Mouse (Mus musculus) right cerebral cortex, postnatal 14 days (tissue): Measurements from ENCODE around the gene Ccn5.

Experiments
- DNase-seq: peaks from one replicate; pipeline ENCODE4 v3.0.0; 2022

The Ccn5 gene

GRCm38 (mm10) chr2:163820607-163821006, at the start of gene Ccn5:
Ccn5 (plus strand) TSS chr2:163820861.
- peak; percentile 25 for DNase-seq

GRCm38 (mm10) chr2:163776661-163777060, 44.0 kb upstream of the Ccn5 start:
- DNase-seq, result no peak

- DNase-seq, result no peak
These were observed 43.6 kb upstream of the Ccn5 start for GRCm38 (mm10) chr2:163777061-163777460.

GRCm38 (mm10) chr2:163778896-163779295, 41.8 kb upstream of the Ccn5 start:
- no peak for DNase-seq

- DNase-seq, result no peak
These were observed 37.3 kb upstream of the Ccn5 start for GRCm38 (mm10) chr2:163783368-163783767.

GRCm38 (mm10) chr2:163783901-163784300, 36.8 kb upstream of the Ccn5 start:
- no peak for DNase-seq

- DNase-seq, result no peak
These were observed 33.6 kb upstream of the Ccn5 start for GRCm38 (mm10) chr2:163787086-163787485.

GRCm38 (mm10) chr2:163787709-163788108, 33.0 kb upstream of the Ccn5 start:
- no peak for DNase-seq

- DNase-seq, result peak; percentile 71
These were observed 32.2 kb upstream of the Ccn5 start for GRCm38 (mm10) chr2:163788484-163788883.

- DNase-seq, result no peak
These were observed 22.2 kb upstream of the Ccn5 start for GRCm38 (mm10) chr2:163798411-163798810.

GRCm38 (mm10) chr2:163800832-163801231, 19.8 kb upstream of the Ccn5 start:
- peak; percentile 25 for DNase-seq

- no peak for DNase-seq
These were observed 19.3 kb upstream of the Ccn5 start for GRCm38 (mm10) chr2:163801406-163801805.

- DNase-seq, result no peak
These were observed 16.8 kb upstream of the Ccn5 start for GRCm38 (mm10) chr2:163803838-163804237.

GRCm38 (mm10) chr2:163809166-163809565, 11.5 kb upstream of the Ccn5 start:
- DNase-seq, result no peak

- DNase-seq, result no peak
These were observed 11.0 kb upstream of the Ccn5 start for GRCm38 (mm10) chr2:163809704-163810103.

- no peak for DNase-seq
These were observed 7.6 kb upstream of the Ccn5 start for GRCm38 (mm10) chr2:163813077-163813476.

- DNase-seq, result no peak
These were observed 5.8 kb upstream of the Ccn5 start for GRCm38 (mm10) chr2:163814739-163815465.

GRCm38 (mm10) chr2:163823248-163823647, 2.6 kb downstream of the Ccn5 start:
- DNase-seq, result peak; percentile 69

GRCm38 (mm10) chr2:163823771-163824170, 3.1 kb downstream of the Ccn5 start:
- no peak for DNase-seq

GRCm38 (mm10) chr2:163825861-163826260, 5.2 kb downstream of the Ccn5 start:
- no peak for DNase-seq

GRCm38 (mm10) chr2:163826494-163826893, 5.8 kb downstream of the Ccn5 start:
- no peak for DNase-seq

GRCm38 (mm10) chr2:163831163-163831562, 10.5 kb downstream of the Ccn5 start:
- no peak for DNase-seq

- peak; percentile 81 for DNase-seq
These were observed 17.4 kb downstream of the Ccn5 start for GRCm38 (mm10) chr2:163838043-163838442.

GRCm38 (mm10) chr2:163839519-163839918, 18.9 kb downstream of the Ccn5 start:
- no peak for DNase-seq

- DNase-seq, result no peak
These were observed 21.4 kb downstream of the Ccn5 start for GRCm38 (mm10) chr2:163842043-163842442.
